Mouse (Mus musculus): ENCODE measurements at regions not wholly inside any gene's neighbourhood (a gene's known extent, or its start where the extent isn't known, plus 50 kb on each side); places are given as distances from the start of the nearest gene placed in this dataset.

DNA sequence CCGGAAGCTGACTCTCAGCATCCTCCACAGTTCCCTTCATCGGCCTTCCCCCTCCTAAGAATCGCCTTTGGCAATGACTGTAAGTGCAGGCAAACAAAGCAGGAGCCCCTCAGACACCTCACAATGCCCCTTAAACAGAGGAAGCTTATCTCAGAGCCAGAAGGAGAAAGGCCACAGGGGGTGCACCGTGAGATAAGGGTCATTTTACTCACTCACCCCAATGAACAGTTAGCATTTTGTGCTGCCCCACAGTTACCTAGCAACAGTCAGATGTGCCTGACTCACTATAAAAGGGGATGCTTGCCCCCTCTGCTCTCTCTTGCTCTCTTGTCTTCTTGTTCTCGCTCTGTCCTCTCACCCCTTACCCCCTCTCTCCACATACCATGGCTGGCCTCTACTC lies 606.4 kb upstream of the Adam5 start:
- TF ChIP-seq CTCF (IDR thresholded peaks at IDR 0.05; ENCODE audit: low read depth) (no peak), EP300 (IDR thresholded peaks at IDR 0.05; ENCODE audit: low read depth) (no peak)

Measured in liver, postnatal 0 days (tissue).